Mouse (Mus musculus): ENCODE results near the gene Safb. TPM values are rescaled to one million over a fixed set of nuclear protein-coding genes. Genes with fewer than 3 reads are reported as not detected.

The Safb gene
- polyA plus RNA-seq, 1 experiment from 2014 or later, result 113 TPM

DNA sequence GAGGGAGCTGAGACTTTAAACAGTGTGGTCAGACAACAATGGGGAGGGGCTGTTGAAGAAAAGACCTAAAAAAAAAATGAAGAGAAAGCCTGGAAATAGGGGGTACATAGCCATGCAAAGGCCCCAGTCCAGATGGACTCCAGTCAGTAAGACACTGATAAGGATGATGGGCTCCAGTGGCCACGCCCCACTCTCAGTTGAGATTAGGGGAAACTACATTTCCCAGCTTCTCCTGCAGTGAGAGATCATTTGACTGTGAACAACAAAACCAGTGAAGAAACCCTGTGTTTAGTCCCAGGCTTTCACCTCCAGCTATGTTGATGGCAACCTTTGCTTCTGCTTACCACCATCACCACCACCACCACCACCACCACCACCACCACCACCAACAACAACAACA lies 38.7 kb upstream of the Safb start:
- H3K9ac ChIP-seq (ENCODE audit: low read length), result no peak overlapping the region
- ATAC-seq (ENCODE audit: low FRiP score) (no peak), DNase-seq (ENCODE audit: low spot score, missing footprints) (no peak)
- peaks cover 4% of the 10 kb centered on the region; the same call in 1 of the 2 replicates for H3K4me1 ChIP-seq (ENCODE audit: control insufficient read depth, insufficient read depth, low read length)
- H3K4me2 ChIP-seq, result no peak overlapping the region
- H3K36me3 ChIP-seq (ENCODE audit: control insufficient read depth, insufficient read depth, low read length), result no peaks in the 10 kb centered on the region
- no peak overlapping the region for H3K4me3 ChIP-seq (ENCODE audit: low read depth, low read length)
- no peaks in the 10 kb centered on the region for H3K27me3 ChIP-seq (ENCODE audit: control insufficient read depth, insufficient read depth, low read length)
- 94% methylated on average over 1 of the region's 1 CpGs for WGBS
- no peak overlapping the region for H3K27ac ChIP-seq (ENCODE audit: low read depth, low read length)
- no peaks in the 10 kb centered on the region for H3K9me3 ChIP-seq (ENCODE audit: control insufficient read depth, low read length)

- no peak for ATAC-seq (ENCODE audit: low FRiP score)
- peak; percentile 78 for DNase-seq (ENCODE audit: low spot score, missing footprints)
These were observed 38.0 kb upstream of the Safb start for GRCm38 (mm10) chr17:56546576-56546975.

DNA sequence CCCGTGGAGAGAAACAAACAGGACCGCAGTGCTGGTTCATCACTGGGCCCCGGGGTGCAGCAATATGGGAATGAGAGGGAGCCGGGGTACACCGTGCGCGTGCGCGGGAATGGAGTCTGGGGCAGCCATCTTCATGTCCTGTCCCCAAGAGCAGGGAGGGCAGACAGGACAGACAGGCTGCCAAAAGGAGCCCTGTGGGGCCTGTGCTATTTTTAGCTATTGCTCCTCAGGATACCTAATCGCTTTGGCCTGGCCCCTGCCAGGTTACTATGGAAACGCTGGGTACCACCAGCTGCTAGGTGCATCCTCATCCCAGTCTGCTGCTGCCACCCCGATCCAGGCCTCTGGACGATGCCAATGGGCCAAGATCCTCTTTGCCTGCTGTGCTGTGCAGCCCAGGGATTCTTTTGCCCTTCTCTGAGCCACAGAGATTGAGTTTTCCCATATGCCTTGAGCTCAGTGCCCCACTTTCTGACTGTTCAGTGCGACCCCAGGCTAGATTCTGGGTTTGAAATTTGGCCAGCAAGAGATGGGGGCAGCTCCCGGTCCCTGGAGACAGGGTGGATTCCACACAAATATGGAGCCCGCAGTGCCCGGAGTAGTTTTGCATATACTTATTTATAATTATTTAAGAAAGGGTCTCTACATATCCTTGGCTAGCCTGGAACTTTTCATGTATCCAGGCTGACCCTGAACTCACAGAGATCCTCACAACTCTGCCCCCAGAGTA lies 37.3 kb upstream of the Safb start:
- no peak for ATAC-seq (ENCODE audit: low FRiP score)
- H3K9me3 ChIP-seq (ENCODE audit: control insufficient read depth, low read length), result no peaks in the 10 kb centered on the region
- no peaks in the 10 kb centered on the region for H3K27me3 ChIP-seq (ENCODE audit: control insufficient read depth, insufficient read depth, low read length)
- no peak overlapping the region for H3K27ac ChIP-seq (ENCODE audit: low read depth, low read length)
- peak; percentile 49 for DNase-seq (ENCODE audit: low spot score, missing footprints)
- H3K4me2 ChIP-seq, result no peak overlapping the region
- no peaks in the 10 kb centered on the region for H3K36me3 ChIP-seq (ENCODE audit: control insufficient read depth, insufficient read depth, low read length)
- H3K9ac ChIP-seq (ENCODE audit: low read length), result no peak overlapping the region
- H3K4me1 ChIP-seq (ENCODE audit: control insufficient read depth, insufficient read depth, low read length), result peaks cover 12% of the 10 kb centered on the region
- H3K4me3 ChIP-seq (ENCODE audit: low read depth, low read length), result no peak overlapping the region
- WGBS, result 61% methylated on average over 17 of the region's 17 CpGs

More at GRCm38 (mm10) chr17:56546576-56546975, 38.0 kb upstream of the Safb start:
- Histone ChIP-seq H3K36me3 (ENCODE audit: control insufficient read depth, insufficient read depth, low read length) (no peaks in the 10 kb centered on the region), H3K4me2 (no peak overlapping the region), H3K27me3 (ENCODE audit: control insufficient read depth, insufficient read depth, low read length) (no peaks in the 10 kb centered on the region), H3K4me1 (ENCODE audit: control insufficient read depth, insufficient read depth, low read length) (peaks cover 7% of the 10 kb centered on the region; the same call in 1 of the 2 replicates), H3K4me3 (ENCODE audit: low read depth, low read length) (no peak overlapping the region), H3K27ac (ENCODE audit: low read depth, low read length) (no peak overlapping the region), H3K9ac (ENCODE audit: low read length) (no peak overlapping the region), H3K9me3 (ENCODE audit: control insufficient read depth, low read length) (no peaks in the 10 kb centered on the region)
- WGBS, result 91% methylated on average over 5 of the region's 5 CpGs

- WGBS, result 72% methylated on average over 9 of the region's 9 CpGs
- Histone ChIP-seq H3K27ac (ENCODE audit: low read depth, low read length) (no peak overlapping the region), H3K9ac (ENCODE audit: low read length) (no peak overlapping the region), H3K9me3 (ENCODE audit: control insufficient read depth, low read length) (no peaks in the 10 kb centered on the region), H3K4me2 (no peak overlapping the region), H3K4me1 (ENCODE audit: control insufficient read depth, insufficient read depth, low read length) (peaks cover 16% of the 10 kb centered on the region), H3K36me3 (ENCODE audit: control insufficient read depth, insufficient read depth, low read length) (no peaks in the 10 kb centered on the region), H3K4me3 (ENCODE audit: low read depth, low read length) (no peak overlapping the region), H3K27me3 (ENCODE audit: control insufficient read depth, insufficient read depth, low read length) (no peaks in the 10 kb centered on the region)
- ATAC-seq (ENCODE audit: low FRiP score) (0 out of 2 replicates have a peak, but pooled peaks have one; percentile 10), DNase-seq (ENCODE audit: low spot score, missing footprints) (peak; percentile 61)
These were observed 36.6 kb upstream of the Safb start for GRCm38 (mm10) chr17:56547846-56548604.

DNA sequence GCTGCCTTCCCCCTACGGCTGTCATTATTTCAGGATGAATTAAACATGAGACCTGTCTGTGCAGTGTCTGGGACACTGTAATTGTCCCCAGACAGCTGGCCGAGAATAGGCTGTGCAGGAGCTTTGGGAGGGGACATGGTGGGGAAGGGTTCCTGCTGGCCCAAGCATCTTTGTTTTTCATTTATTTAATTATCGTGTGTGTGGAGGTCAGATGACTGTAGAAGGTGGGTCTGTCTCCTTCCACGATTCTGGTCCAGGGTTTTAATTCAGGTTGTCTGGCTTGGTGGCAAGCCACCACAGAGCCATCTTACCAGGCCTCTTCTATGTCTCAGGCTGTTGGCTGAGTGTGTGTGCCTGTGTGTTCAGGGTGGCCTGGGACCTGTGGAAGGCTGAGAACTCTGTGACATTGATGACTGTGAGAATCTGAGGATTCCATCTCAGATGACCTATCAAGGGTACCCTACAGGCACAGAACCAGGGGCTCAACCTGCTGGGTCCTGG lies 36.0 kb upstream of the Safb start:
- DNase-seq (ENCODE audit: low spot score, missing footprints), result peak; percentile 84
- no peak overlapping the region for H3K27ac ChIP-seq (ENCODE audit: low read depth, low read length)
- peaks cover 16% of the 10 kb centered on the region for H3K4me1 ChIP-seq (ENCODE audit: control insufficient read depth, insufficient read depth, low read length)
- no peaks in the 10 kb centered on the region for H3K36me3 ChIP-seq (ENCODE audit: control insufficient read depth, insufficient read depth, low read length)
- H3K27me3 ChIP-seq (ENCODE audit: control insufficient read depth, insufficient read depth, low read length), result no peaks in the 10 kb centered on the region
- H3K4me3 ChIP-seq (ENCODE audit: low read depth, low read length), result no peak overlapping the region
- 57% methylated on average over 4 of the region's 4 CpGs for WGBS
- ATAC-seq (ENCODE audit: low FRiP score), result no peak
- H3K4me2 ChIP-seq, result no peak overlapping the region
- H3K9me3 ChIP-seq (ENCODE audit: control insufficient read depth, low read length), result no peaks in the 10 kb centered on the region
- H3K9ac ChIP-seq (ENCODE audit: low read length), result no peak overlapping the region

- DNase-seq (ENCODE audit: low spot score, missing footprints) (peak; percentile 72), ATAC-seq (ENCODE audit: low FRiP score) (no peak)
- Histone ChIP-seq H3K27ac (ENCODE audit: low read depth, low read length) (no peak overlapping the region), H3K4me2 (no peak overlapping the region), H3K4me1 (ENCODE audit: control insufficient read depth, insufficient read depth, low read length) (peaks cover 16% of the 10 kb centered on the region), H3K9me3 (ENCODE audit: control insufficient read depth, low read length) (no peaks in the 10 kb centered on the region), H3K27me3 (ENCODE audit: control insufficient read depth, insufficient read depth, low read length) (no peaks in the 10 kb centered on the region), H3K36me3 (ENCODE audit: control insufficient read depth, insufficient read depth, low read length) (no peaks in the 10 kb centered on the region), H3K9ac (ENCODE audit: low read length) (no peak overlapping the region), H3K4me3 (ENCODE audit: low read depth, low read length) (no peak overlapping the region)
- WGBS, result 74% methylated on average over 12 of the region's 12 CpGs
These were observed 33.7 kb upstream of the Safb start for GRCm38 (mm10) chr17:56550784-56551475.

- 74% methylated on average over 6 of the region's 6 CpGs for WGBS
- no peak overlapping the region; the same call in 1 of the 2 replicates for H3K9ac ChIP-seq (ENCODE audit: low read length)
- no peak overlapping the region for H3K4me3 ChIP-seq (ENCODE audit: low read depth, low read length)
- no peaks in the 10 kb centered on the region for H3K36me3 ChIP-seq (ENCODE audit: control insufficient read depth, insufficient read depth, low read length)
- H3K27me3 ChIP-seq (ENCODE audit: control insufficient read depth, insufficient read depth, low read length), result no peaks in the 10 kb centered on the region
- H3K4me1 ChIP-seq (ENCODE audit: control insufficient read depth, insufficient read depth, low read length), result peaks cover 14% of the 10 kb centered on the region
- no peaks in the 10 kb centered on the region for H3K9me3 ChIP-seq (ENCODE audit: control insufficient read depth, low read length)
- H3K4me2 ChIP-seq, result no peak overlapping the region
- DNase-seq (ENCODE audit: low spot score, missing footprints), result peak; percentile 81
- peak overlapping the region; percentile 63 for H3K27ac ChIP-seq (ENCODE audit: low read depth, low read length)
- peak; percentile 75 for ATAC-seq (ENCODE audit: low FRiP score)
These were observed 32.6 kb upstream of the Safb start for GRCm38 (mm10) chr17:56551841-56552581.

DNA sequence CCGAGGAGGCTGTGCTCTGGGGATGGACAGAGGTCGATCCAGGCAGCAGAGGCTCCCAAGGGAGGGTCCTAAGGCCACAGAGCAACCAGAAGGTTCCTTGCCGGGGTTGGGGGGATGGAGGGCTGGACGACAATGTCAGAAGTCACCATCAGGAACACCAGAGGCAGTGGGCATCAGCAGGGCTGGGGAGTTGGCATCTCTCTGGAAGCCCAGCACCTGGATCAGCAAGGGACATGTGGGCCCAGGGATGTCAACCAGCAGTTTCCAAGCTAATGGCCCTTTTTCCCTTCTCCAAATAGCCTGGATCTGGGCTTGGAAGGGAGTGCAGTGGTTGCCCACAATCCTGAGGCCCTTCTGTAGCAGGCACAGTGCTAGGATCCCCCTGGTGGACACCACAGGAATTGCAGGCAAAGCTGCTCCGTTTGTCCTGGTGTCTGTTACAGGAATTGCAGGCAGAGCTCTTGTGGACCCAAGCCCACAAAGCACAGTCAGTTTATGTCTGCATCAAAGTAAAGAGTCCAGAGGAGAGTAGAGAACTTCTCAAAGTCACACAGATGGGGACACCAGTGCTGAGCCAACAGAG lies 31.8 kb upstream of the Safb start:
- 59% methylated on average over 5 of the region's 5 CpGs for WGBS

More for the DNA sequence above, 31.8 kb upstream of the Safb start:
- H3K27ac ChIP-seq (ENCODE audit: low read depth, low read length), result peak overlapping the region; percentile 63
- peak; percentile 19; the same call in 1 of the 2 replicates for ATAC-seq (ENCODE audit: low FRiP score)
- H3K9ac ChIP-seq (ENCODE audit: low read length), result no peak overlapping the region; the same call in 1 of the 2 replicates
- H3K4me2 ChIP-seq, result no peak overlapping the region
- H3K4me3 ChIP-seq (ENCODE audit: low read depth, low read length), result no peak overlapping the region
- H3K36me3 ChIP-seq (ENCODE audit: control insufficient read depth, insufficient read depth, low read length), result no peaks in the 10 kb centered on the region
- DNase-seq (ENCODE audit: low spot score, missing footprints), result peak; percentile 97
- no peaks in the 10 kb centered on the region for H3K9me3 ChIP-seq (ENCODE audit: control insufficient read depth, low read length)
- H3K4me1 ChIP-seq (ENCODE audit: control insufficient read depth, insufficient read depth, low read length), result peaks cover 13% of the 10 kb centered on the region
- no peaks in the 10 kb centered on the region for H3K27me3 ChIP-seq (ENCODE audit: control insufficient read depth, insufficient read depth, low read length)

Measured in midbrain, embryonic 11.5 days (tissue).